Mouse (Mus musculus): ENCODE measurements at regions not wholly inside any gene's neighbourhood (a gene's known extent, or its start where the extent isn't known, plus 50 kb on each side); places are given as distances from the start of the nearest gene placed in this dataset.

DNA sequence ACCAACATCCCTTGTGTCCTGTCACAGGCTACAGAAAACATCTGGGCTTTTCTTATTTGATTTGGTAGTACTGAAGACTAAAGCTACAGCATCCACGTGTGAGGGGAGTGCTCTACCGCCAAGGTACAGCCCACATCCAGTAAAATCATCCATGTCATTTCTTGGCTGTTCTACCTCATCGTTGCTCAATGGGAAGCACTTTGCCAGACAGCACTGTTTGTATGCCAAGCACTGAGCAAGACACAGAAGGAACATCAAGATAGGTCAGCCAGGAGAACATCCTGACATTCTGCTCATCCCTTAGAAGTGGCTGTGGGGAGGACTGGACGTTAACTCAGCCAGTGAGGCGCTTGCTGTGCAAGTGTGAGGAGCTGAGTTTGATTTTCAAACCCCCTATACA is 178.9 kb downstream of the Insig2 start:
- Histone ChIP-seq H3K4me1 (ENCODE audit: control insufficient read depth, insufficient read depth, low read length) (no peaks in the 10 kb centered on the region), H3K27me3 (ENCODE audit: control insufficient read depth, insufficient read depth, low read length) (no peaks in the 10 kb centered on the region), H3K9me3 (replicated peaks; ENCODE audit: control insufficient read depth, low read length) (no peaks in the 10 kb centered on the region), H3K36me3 (ENCODE audit: control insufficient read depth, insufficient read depth, low read length) (no peaks in the 10 kb centered on the region), H3K4me2 (no peak overlapping the region), H3K4me3 (ENCODE audit: low read depth, low read length) (no peak overlapping the region), H3K27ac (ENCODE audit: low read depth, low read length) (no peak overlapping the region), H3K9ac (ENCODE audit: low read depth, low read length) (no peak overlapping the region)
- 64% methylated on average over 5 of the region's 5 CpGs for WGBS (ENCODE audit: insufficient replicate concordance)
- ATAC-seq (replicated peaks; ENCODE audit: insufficient number of reproducible peaks, low FRiP score, low TSS enrichment): no peak

- no peak overlapping the region for H3K27ac ChIP-seq (ENCODE audit: low read depth, low read length)
- no peak for ATAC-seq (replicated peaks; ENCODE audit: insufficient number of reproducible peaks, low FRiP score, low TSS enrichment)
- no peak overlapping the region for H3K4me3 ChIP-seq (ENCODE audit: low read depth, low read length)
- 36% methylated on average over 8 of the region's 8 CpGs for WGBS (ENCODE audit: insufficient replicate concordance)
- H3K4me1 ChIP-seq (ENCODE audit: control insufficient read depth, insufficient read depth, low read length): no peaks in the 10 kb centered on the region
- no peaks in the 10 kb centered on the region for H3K27me3 ChIP-seq (ENCODE audit: control insufficient read depth, insufficient read depth, low read length)
- H3K9ac ChIP-seq (ENCODE audit: low read depth, low read length): no peak overlapping the region
- H3K4me2 ChIP-seq: no peak overlapping the region
- H3K9me3 ChIP-seq (replicated peaks; ENCODE audit: control insufficient read depth, low read length): no peaks in the 10 kb centered on the region
- no peaks in the 10 kb centered on the region for H3K36me3 ChIP-seq (ENCODE audit: control insufficient read depth, insufficient read depth, low read length)
Observed at GRCm38 (mm10) chr1:121154616-121155015, 177.8 kb downstream of the Insig2 start.

DNA sequence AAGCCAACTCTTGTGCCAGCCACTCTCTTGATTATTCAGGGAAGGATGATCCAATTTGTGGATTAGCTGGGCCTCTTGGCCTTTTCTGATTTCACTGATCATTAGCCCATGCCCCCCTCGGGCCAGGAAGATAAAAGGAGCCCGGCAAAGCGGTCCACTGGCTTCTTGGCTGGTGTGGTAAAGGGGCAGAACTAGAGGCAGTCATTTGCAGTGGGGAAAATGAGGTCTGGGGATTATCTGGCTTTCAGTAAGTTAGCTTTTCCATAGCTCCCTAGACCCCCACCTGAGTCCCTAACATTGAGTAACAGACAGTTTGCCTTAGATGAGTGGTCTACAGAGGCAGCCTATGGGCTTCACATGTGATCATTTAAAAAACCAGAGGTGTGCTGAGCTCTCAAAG is 163.7 kb downstream of the Insig2 start:
- H3K4me3 ChIP-seq (ENCODE audit: low read depth, low read length): no peak overlapping the region
- peaks cover 2% of the 10 kb centered on the region; the same call in 1 of the 2 replicates for H3K27me3 ChIP-seq (ENCODE audit: control insufficient read depth, insufficient read depth, low read length)
- WGBS (ENCODE audit: insufficient replicate concordance): 34% methylated on average over 3 of the region's 3 CpGs
- no peak overlapping the region for H3K4me2 ChIP-seq
- no peak for ATAC-seq (replicated peaks; ENCODE audit: insufficient number of reproducible peaks, low FRiP score, low TSS enrichment)
- no peaks in the 10 kb centered on the region for H3K36me3 ChIP-seq (ENCODE audit: control insufficient read depth, insufficient read depth, low read length)
- H3K27ac ChIP-seq (ENCODE audit: low read depth, low read length): no peak overlapping the region
- no peaks in the 10 kb centered on the region for H3K9me3 ChIP-seq (replicated peaks; ENCODE audit: control insufficient read depth, low read length)
- H3K9ac ChIP-seq (ENCODE audit: low read depth, low read length): no peak overlapping the region
- H3K4me1 ChIP-seq (ENCODE audit: control insufficient read depth, insufficient read depth, low read length): no peaks in the 10 kb centered on the region

GRCm38 (mm10) chr1:121176541-121176940 is 155.8 kb downstream of the Insig2 start:
- Histone ChIP-seq H3K9ac (ENCODE audit: low read depth, low read length) (no peak overlapping the region), H3K27ac (ENCODE audit: low read depth, low read length) (no peak overlapping the region), H3K4me2 (no peak overlapping the region), H3K4me3 (ENCODE audit: low read depth, low read length) (no peak overlapping the region), H3K9me3 (replicated peaks; ENCODE audit: control insufficient read depth, low read length) (no peaks in the 10 kb centered on the region), H3K27me3 (ENCODE audit: control insufficient read depth, insufficient read depth, low read length) (peaks cover 33% of the 10 kb centered on the region), H3K4me1 (ENCODE audit: control insufficient read depth, insufficient read depth, low read length) (peaks cover 4% of the 10 kb centered on the region; the same call in 1 of the 2 replicates), H3K36me3 (ENCODE audit: control insufficient read depth, insufficient read depth, low read length) (no peaks in the 10 kb centered on the region)
- 10% methylated on average over 3 of the region's 3 CpGs for WGBS (ENCODE audit: insufficient replicate concordance)
- ATAC-seq (replicated peaks; ENCODE audit: insufficient number of reproducible peaks, low FRiP score, low TSS enrichment): no peak

GRCm38 (mm10) chr1:121177136-121177907 is 155.1 kb downstream of the Insig2 start:
- no peaks in the 10 kb centered on the region for H3K36me3 ChIP-seq (ENCODE audit: control insufficient read depth, insufficient read depth, low read length)
- ATAC-seq (replicated peaks; ENCODE audit: insufficient number of reproducible peaks, low FRiP score, low TSS enrichment): no peak
- no peaks in the 10 kb centered on the region for H3K9me3 ChIP-seq (replicated peaks; ENCODE audit: control insufficient read depth, low read length)
- H3K4me3 ChIP-seq (ENCODE audit: low read depth, low read length): no peak overlapping the region; the same call in 1 of the 2 replicates
- H3K4me2 ChIP-seq: peak overlapping the region; percentile 57
- H3K27me3 ChIP-seq (ENCODE audit: control insufficient read depth, insufficient read depth, low read length): peaks cover 33% of the 10 kb centered on the region
- peaks cover 4% of the 10 kb centered on the region; the same call in 1 of the 2 replicates for H3K4me1 ChIP-seq (ENCODE audit: control insufficient read depth, insufficient read depth, low read length)
- 5% methylated on average over 22 of the region's 22 CpGs for WGBS (ENCODE audit: insufficient replicate concordance)
- no peak overlapping the region for H3K27ac ChIP-seq (ENCODE audit: low read depth, low read length)
- no peak overlapping the region for H3K9ac ChIP-seq (ENCODE audit: low read depth, low read length)

DNA sequence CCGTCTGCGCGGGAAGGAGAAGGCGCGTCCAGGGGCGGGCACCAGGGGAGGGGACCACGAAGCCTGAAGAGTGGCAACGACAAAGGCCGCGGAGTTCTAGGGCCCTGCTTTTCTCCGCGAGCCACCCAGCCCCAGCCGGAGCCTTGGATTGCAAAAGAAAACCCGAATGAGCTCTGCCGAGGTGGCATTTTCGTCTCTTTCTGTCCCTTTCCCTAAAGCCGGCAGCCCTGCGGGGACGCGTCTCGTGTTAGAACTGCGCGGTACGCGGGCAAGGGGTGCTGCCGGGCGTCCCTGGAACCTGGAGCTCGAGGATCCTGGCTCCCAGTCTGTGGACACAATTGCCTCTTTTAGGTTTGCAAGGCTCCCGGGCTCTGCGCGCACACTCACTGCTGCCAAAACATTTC is 154.5 kb downstream of the Insig2 start:
- no peaks in the 10 kb centered on the region for H3K9me3 ChIP-seq (replicated peaks; ENCODE audit: control insufficient read depth, low read length)
- no peak overlapping the region for H3K27ac ChIP-seq (ENCODE audit: low read depth, low read length)
- H3K4me2 ChIP-seq: peak overlapping the region; percentile 57
- no peaks in the 10 kb centered on the region for H3K36me3 ChIP-seq (ENCODE audit: control insufficient read depth, insufficient read depth, low read length)
- H3K9ac ChIP-seq (ENCODE audit: low read depth, low read length): no peak overlapping the region
- peaks cover 4% of the 10 kb centered on the region; the same call in 1 of the 2 replicates for H3K4me1 ChIP-seq (ENCODE audit: control insufficient read depth, insufficient read depth, low read length)
- ATAC-seq (replicated peaks; ENCODE audit: insufficient number of reproducible peaks, low FRiP score, low TSS enrichment): no peak
- H3K27me3 ChIP-seq (ENCODE audit: control insufficient read depth, insufficient read depth, low read length): peaks cover 33% of the 10 kb centered on the region
- H3K4me3 ChIP-seq (ENCODE audit: low read depth, low read length): peak overlapping the region; percentile 33
- 0% methylated on average over 28 of the region's 31 CpGs for WGBS (ENCODE audit: insufficient replicate concordance)

DNA sequence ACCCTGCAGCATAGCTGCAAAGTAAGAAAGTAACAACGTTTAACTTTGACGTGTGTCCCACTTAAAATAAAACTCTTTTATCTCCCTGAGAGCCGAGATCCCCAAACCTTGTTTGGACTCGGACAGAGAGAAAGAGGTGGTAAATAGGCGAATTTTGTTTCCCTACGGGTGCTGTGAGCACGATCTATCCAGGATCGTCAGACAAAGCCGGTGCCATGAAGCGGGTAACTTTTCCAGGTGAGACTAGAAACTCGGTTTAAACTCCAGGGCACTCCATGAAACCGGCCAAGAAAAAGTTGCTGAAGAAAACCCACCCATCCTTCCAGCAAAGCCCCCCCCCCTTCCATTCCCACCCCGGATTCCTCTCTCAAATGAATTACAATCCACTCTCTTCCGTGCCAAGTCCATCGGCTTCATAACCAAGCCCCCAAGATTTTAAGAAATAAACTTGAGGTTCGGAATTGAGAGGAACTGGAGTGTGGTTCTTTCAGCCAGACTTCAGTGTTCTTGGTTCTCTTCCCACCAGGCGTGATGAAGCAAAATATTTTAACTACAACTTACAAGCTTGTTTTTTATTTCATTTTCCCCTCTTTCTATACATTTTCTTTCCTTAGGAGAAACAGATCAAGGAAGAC is 153.7 kb downstream of the Insig2 start:
- no peak overlapping the region for H3K27ac ChIP-seq (ENCODE audit: low read depth, low read length)
- peaks cover 4% of the 10 kb centered on the region; the same call in 1 of the 2 replicates for H3K4me1 ChIP-seq (ENCODE audit: control insufficient read depth, insufficient read depth, low read length)
- no peak overlapping the region for H3K9ac ChIP-seq (ENCODE audit: low read depth, low read length)
- H3K9me3 ChIP-seq (replicated peaks; ENCODE audit: control insufficient read depth, low read length): no peaks in the 10 kb centered on the region
- WGBS (ENCODE audit: insufficient replicate concordance): under 1% methylated on average over 17 of the region's 17 CpGs
- no peaks in the 10 kb centered on the region for H3K36me3 ChIP-seq (ENCODE audit: control insufficient read depth, insufficient read depth, low read length)
- H3K4me2 ChIP-seq: no peak overlapping the region
- peaks cover 31% of the 10 kb centered on the region for H3K27me3 ChIP-seq (ENCODE audit: control insufficient read depth, insufficient read depth, low read length)
- ATAC-seq (replicated peaks; ENCODE audit: insufficient number of reproducible peaks, low FRiP score, low TSS enrichment): no peak
- H3K4me3 ChIP-seq (ENCODE audit: low read depth, low read length): no peak overlapping the region

- ATAC-seq (replicated peaks; ENCODE audit: insufficient number of reproducible peaks, low FRiP score, low TSS enrichment): no peak
- H3K9me3 ChIP-seq (replicated peaks; ENCODE audit: control insufficient read depth, low read length): no peaks in the 10 kb centered on the region
- H3K36me3 ChIP-seq (ENCODE audit: control insufficient read depth, insufficient read depth, low read length): no peaks in the 10 kb centered on the region
- H3K27me3 ChIP-seq (ENCODE audit: control insufficient read depth, insufficient read depth, low read length): peaks cover 31% of the 10 kb centered on the region
- H3K9ac ChIP-seq (ENCODE audit: low read depth, low read length): no peak overlapping the region
- 21% methylated on average over 20 of the region's 20 CpGs for WGBS (ENCODE audit: insufficient replicate concordance)
- no peak overlapping the region for H3K27ac ChIP-seq (ENCODE audit: low read depth, low read length)
- no peak overlapping the region for H3K4me3 ChIP-seq (ENCODE audit: low read depth, low read length)
- H3K4me1 ChIP-seq (ENCODE audit: control insufficient read depth, insufficient read depth, low read length): peaks cover 4% of the 10 kb centered on the region; the same call in 1 of the 2 replicates
- no peak overlapping the region for H3K4me2 ChIP-seq
Observed at GRCm38 (mm10) chr1:121180273-121181030, 151.9 kb downstream of the Insig2 start.
